Mouse (Mus musculus) limb, embryonic 14.5 days (tissue): ENCODE measurements at regions not wholly inside any gene's neighbourhood (a gene's known extent, or its start where the extent isn't known, plus 50 kb on each side); places are given as distances from the start of the nearest gene placed in this dataset.
"Not testable (repeated sequence)": the region's sequence is repeated elsewhere in the genome, so short reads cannot be mapped to it uniquely, and the experiment has no call there.

ENCODE experiments used
- ATAC-seq: fragments of 200-750 bp; cut with Nextera tagmentation; 2 replicates; pipeline ENCODE4 v1.8.0; 2017; ENCODE audit warnings: low read depth, moderate number of reproducible peaks, moderate TSS enrichment; ENCODE audit not compliant: low FRiP score
- DNase-seq: peaks from one replicate; pipeline ENCODE4 v3.0.0-alpha.2; 2015; ENCODE audit warnings: low spot score
- H3K27ac ChIP-seq: fragments of 300-500 bp; sonication (generic); replicated peaks from 2 replicates; pipeline ENCODE4 v1.5.1; 2014; ENCODE audit warnings: low read depth, mild to moderate bottlenecking, low read length, moderate library complexity, mixed read lengths
- H3K27me3 ChIP-seq: fragments of 300-500 bp; sonication (generic); 2 replicates; pipeline ENCODE4 v1.6.1; 2014; ENCODE audit warnings: low read length, mixed read lengths; ENCODE audit not compliant: control insufficient read depth, insufficient read depth
- H3K36me3 ChIP-seq: fragments of 300-500 bp; sonication (generic); 2 replicates; pipeline ENCODE4 v1.6.1; 2014; ENCODE audit warnings: mild to moderate bottlenecking, low read length, moderate library complexity, mixed read lengths; ENCODE audit not compliant: control insufficient read depth, insufficient read depth
- H3K4me1 ChIP-seq: fragments of 300-500 bp; sonication (generic); 2 replicates; pipeline ENCODE4 v1.6.1; 2014; ENCODE audit warnings: antibody characterized with exemption, low read length, mixed read lengths; ENCODE audit not compliant: control insufficient read depth, insufficient read depth
- H3K4me2 ChIP-seq: fragments of 300-500 bp; sonication (generic); replicated peaks from 2 replicates; pipeline ENCODE4 v1.6.1; 2014; ENCODE audit warnings: low read depth, mild to moderate bottlenecking, low read length, moderate library complexity; ENCODE audit not compliant: severe bottlenecking
- H3K4me3 ChIP-seq: fragments of 300-500 bp; sonication (generic); replicated peaks from 2 replicates; pipeline ENCODE4 v1.5.1; 2014; ENCODE audit warnings: low read length
- H3K9ac ChIP-seq: fragments of 300-500 bp; sonication (generic); 2 replicates; pipeline ENCODE4 v1.6.1; 2014; ENCODE audit warnings: mild to moderate bottlenecking, low read depth, low read length, moderate library complexity; ENCODE audit not compliant: severe bottlenecking
- H3K9me3 ChIP-seq: fragments of 300-500 bp; sonication (generic); 2 replicates; pipeline ENCODE4 v1.6.1; 2016; ENCODE audit warnings: low read length; ENCODE audit not compliant: control insufficient read depth
- POLR2A ChIP-seq: fragments of 200-500 bp; IDR thresholded peaks from 2 replicates; pipeline ENCODE4 v1.8.0; 2012; ENCODE audit warnings: inconsistent platforms, mild to moderate bottlenecking, moderate library complexity, borderline replicate concordance; ENCODE audit not compliant: insufficient read depth, insufficient read length; ENCODE audit errors: extremely low read depth
- WGBS: fragments of 180-500 bp; shearing (Covaris S2); extraction: QIAGEN DNeasy Blood & Tissue Kit; methylation state at CpG from one replicate; pipeline ENCODE4 v1.1.7; 2014; 5-methylcytosine and 5-hydroxymethylcytosine counted together

DNA sequence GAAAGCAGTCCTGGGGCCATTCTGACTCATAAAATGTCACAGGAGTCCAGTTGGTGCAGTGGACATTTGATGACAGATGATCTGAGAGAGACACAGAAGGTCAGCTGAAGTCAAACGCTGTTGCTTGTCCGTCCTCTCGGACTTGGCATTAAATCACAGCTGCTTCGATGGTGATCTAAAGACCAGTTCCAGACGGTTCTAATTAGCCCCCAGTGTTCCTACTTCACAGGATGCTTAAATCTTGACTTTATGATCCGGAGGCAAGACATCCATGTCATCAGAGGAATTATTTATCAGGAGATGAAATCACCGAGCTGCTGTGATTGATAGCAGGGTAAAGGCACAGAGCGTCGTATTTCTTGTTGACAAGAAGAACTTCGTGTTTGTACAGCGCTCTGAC is 73.7 kb downstream of the Adra2a start:
- DNase-seq (no peak), ATAC-seq (no peak)
- 0 out of 2 replicates have a peak, but pooled peaks cover 3% of the 10 kb centered on the region for H3K27me3 ChIP-seq
- H3K36me3 ChIP-seq = no peaks in the 10 kb centered on the region
- H3K4me3 ChIP-seq = no peak overlapping the region
- H3K9me3 ChIP-seq = no peaks in the 10 kb centered on the region
- 16% methylated on average over 11 of the region's 11 CpGs for WGBS
- H3K4me1 ChIP-seq = no peaks in the 10 kb centered on the region
- no peak overlapping the region for H3K9ac ChIP-seq
- TF ChIP-seq POLR2A = no peak
- no peak overlapping the region for H3K4me2 ChIP-seq
- no peak overlapping the region for H3K27ac ChIP-seq

GRCm38 (mm10) chr19:54123586-54123985 is 79.6 kb downstream of the Adra2a start:
- no peak for TF ChIP-seq POLR2A
- Histone ChIP-seq H3K9ac (no peak overlapping the region), H3K4me2 (no peak overlapping the region), H3K9me3 (no peaks in the 10 kb centered on the region), H3K4me3 (no peak overlapping the region), H3K36me3 (no peaks in the 10 kb centered on the region), H3K27ac (no peak overlapping the region), H3K27me3 (no peaks in the 10 kb centered on the region), H3K4me1 (no peaks in the 10 kb centered on the region)
- 77% methylated on average over 9 of the region's 9 CpGs for WGBS
- DNase-seq (no peak), ATAC-seq (no peak)

- not testable (repeated sequence) for H3K27ac ChIP-seq, H3K4me3 ChIP-seq, H3K9ac ChIP-seq, ATAC-seq, H3K27me3 ChIP-seq, H3K4me2 ChIP-seq, H3K9me3 ChIP-seq, H3K4me1 ChIP-seq, H3K36me3 ChIP-seq, DNase-seq
- WGBS = 100% methylated on average over 1 of the region's 1 CpGs
Measured at GRCm38 (mm10) chr19:54151766-54152165, 107.8 kb downstream of the Adra2a start.

- no peaks in the 10 kb centered on the region for H3K27me3 ChIP-seq
- no peaks in the 10 kb centered on the region for H3K9me3 ChIP-seq
- no peak overlapping the region for H3K9ac ChIP-seq
- 67% methylated on average over 4 of the region's 4 CpGs for WGBS
- no peaks in the 10 kb centered on the region for H3K36me3 ChIP-seq
- H3K4me3 ChIP-seq = no peak overlapping the region
- no peaks in the 10 kb centered on the region for H3K4me1 ChIP-seq
- no peak overlapping the region for H3K4me2 ChIP-seq
- DNase-seq (no peak), ATAC-seq (no peak)
- no peak overlapping the region for H3K27ac ChIP-seq
- TF ChIP-seq POLR2A = no peak
Measured at GRCm38 (mm10) chr19:54154400-54154799, 110.4 kb downstream of the Adra2a start.

GRCm38 (mm10) chr19:54170361-54170760 is 126.4 kb downstream of the Adra2a start:
- no peak overlapping the region for H3K9ac ChIP-seq
- no peak overlapping the region for H3K27ac ChIP-seq
- ATAC-seq (no peak), DNase-seq (no peak)
- H3K27me3 ChIP-seq = no peaks in the 10 kb centered on the region
- H3K36me3 ChIP-seq = no peaks in the 10 kb centered on the region
- no peak for TF ChIP-seq POLR2A
- H3K4me3 ChIP-seq = no peak overlapping the region
- no peak overlapping the region for H3K4me2 ChIP-seq
- WGBS = 56% methylated on average over 2 of the region's 2 CpGs
- H3K4me1 ChIP-seq = no peaks in the 10 kb centered on the region
- no peaks in the 10 kb centered on the region for H3K9me3 ChIP-seq
